Mouse (Mus musculus): ENCODE results near the gene Gemin7.

The Gemin7 gene

GRCm38 (mm10) chr7:19580634-19581033, 3.2 kb upstream of the Gemin7 start:
- in situ Hi-C loops (cut with MboI; ENCODE audit: low pct_unique_long_range_greater_than_20kb in 1 of 2, low sequenced_read_pairs in 2 of 2, unreplicated experiment in 1 of 2) = no loop called here

GRCm38 (mm10) chr7:19579751-19580150, 2.4 kb upstream of the Gemin7 start:
- in situ Hi-C loops (cut with MboI; ENCODE audit: low pct_unique_long_range_greater_than_20kb in 1 of 2, low sequenced_read_pairs in 2 of 2, unreplicated experiment in 1 of 2) = no loop called here

GRCm38 (mm10) chr7:19578436-19578835, 1.0 kb upstream of the Gemin7 start:
- in situ Hi-C loops (cut with MboI; ENCODE audit: low pct_unique_long_range_greater_than_20kb in 1 of 2, low sequenced_read_pairs in 2 of 2, unreplicated experiment in 1 of 2) = no loop called here

GRCm38 (mm10) chr7:19577877-19578414, 551 bp upstream of the Gemin7 start:
- in situ Hi-C loops (cut with MboI; ENCODE audit: low pct_unique_long_range_greater_than_20kb in 1 of 2, low sequenced_read_pairs in 2 of 2, unreplicated experiment in 1 of 2) = no loop called here

GRCm38 (mm10) chr7:19575559-19575958, 1.8 kb downstream of the Gemin7 start:
- in situ Hi-C loops (cut with MboI; ENCODE audit: low pct_unique_long_range_greater_than_20kb in 1 of 2, low sequenced_read_pairs in 2 of 2, unreplicated experiment in 1 of 2) = no loop called here

GRCm38 (mm10) chr7:19573776-19574140, 3.6 kb downstream of the Gemin7 start:
- in situ Hi-C loops (cut with MboI; ENCODE audit: low pct_unique_long_range_greater_than_20kb in 1 of 2, low sequenced_read_pairs in 2 of 2, unreplicated experiment in 1 of 2) = no loop called here

GRCm38 (mm10) chr7:19572926-19573775, 4.2 kb downstream of the Gemin7 start:
- in situ Hi-C loops (cut with MboI; ENCODE audit: low pct_unique_long_range_greater_than_20kb in 1 of 2, low sequenced_read_pairs in 2 of 2, unreplicated experiment in 1 of 2) = no loop called here

- in situ Hi-C loops (cut with MboI; ENCODE audit: low pct_unique_long_range_greater_than_20kb in 1 of 2, low sequenced_read_pairs in 2 of 2, unreplicated experiment in 1 of 2) = no loop called here
These were observed 7.7 kb downstream of the Gemin7 start for GRCm38 (mm10) chr7:19569647-19570046.

- in situ Hi-C loops (cut with MboI; ENCODE audit: low pct_unique_long_range_greater_than_20kb in 1 of 2, low sequenced_read_pairs in 2 of 2, unreplicated experiment in 1 of 2) = no loop called here
These were observed 10.0 kb downstream of the Gemin7 start for GRCm38 (mm10) chr7:19567426-19567825.

GRCm38 (mm10) chr7:19565803-19566202, 11.6 kb downstream of the Gemin7 start:
- in situ Hi-C loops (cut with MboI; ENCODE audit: low pct_unique_long_range_greater_than_20kb in 1 of 2, low sequenced_read_pairs in 2 of 2, unreplicated experiment in 1 of 2) = no loop called here

- in situ Hi-C loops (cut with MboI; ENCODE audit: low pct_unique_long_range_greater_than_20kb in 1 of 2, low sequenced_read_pairs in 2 of 2, unreplicated experiment in 1 of 2) = no loop called here
These were observed 12.9 kb downstream of the Gemin7 start for GRCm38 (mm10) chr7:19564455-19564854.

- in situ Hi-C loops (cut with MboI; ENCODE audit: low pct_unique_long_range_greater_than_20kb in 1 of 2, low sequenced_read_pairs in 2 of 2, unreplicated experiment in 1 of 2) = no loop called here
These were observed 13.5 kb downstream of the Gemin7 start for GRCm38 (mm10) chr7:19563884-19564283.

GRCm38 (mm10) chr7:19562643-19563410, 14.6 kb downstream of the Gemin7 start, which contains the start of gene Ppp1r37:
Ppp1r37 (minus strand) TSS chr7:19563076.
- in situ Hi-C loops (cut with MboI; ENCODE audit: low pct_unique_long_range_greater_than_20kb in 1 of 2, low sequenced_read_pairs in 2 of 2, unreplicated experiment in 1 of 2) = no loop called here

- in situ Hi-C loops (cut with MboI; ENCODE audit: low pct_unique_long_range_greater_than_20kb in 1 of 2, low sequenced_read_pairs in 2 of 2, unreplicated experiment in 1 of 2) = no loop called here
These were observed 15.4 kb downstream of the Gemin7 start for GRCm38 (mm10) chr7:19561765-19562642.

GRCm38 (mm10) chr7:19561431-19561764, 16.0 kb downstream of the Gemin7 start:
- in situ Hi-C loops (cut with MboI; ENCODE audit: low pct_unique_long_range_greater_than_20kb in 1 of 2, low sequenced_read_pairs in 2 of 2, unreplicated experiment in 1 of 2) = no loop called here

GRCm38 (mm10) chr7:19560491-19561260, 16.7 kb downstream of the Gemin7 start:
- in situ Hi-C loops (cut with MboI; ENCODE audit: low pct_unique_long_range_greater_than_20kb in 1 of 2, low sequenced_read_pairs in 2 of 2, unreplicated experiment in 1 of 2) = no loop called here

- in situ Hi-C loops (cut with MboI; ENCODE audit: low pct_unique_long_range_greater_than_20kb in 1 of 2, low sequenced_read_pairs in 2 of 2, unreplicated experiment in 1 of 2) = no loop called here
These were observed 18.4 kb downstream of the Gemin7 start for GRCm38 (mm10) chr7:19558965-19559364.
